Mouse (Mus musculus): ENCODE data around the gene Wdr35.

GRCm38 (mm10) chr12:9048090-9048489, 74.4 kb downstream of the Wdr35 start:
- TF ChIP-seq CTCF (IDR thresholded peaks at IDR 0.05; ENCODE audit: low read depth, low read length): no peak
- no peak for TF ChIP-seq TAL1 (conservative IDR thresholded peaks at IDR 0.05; ENCODE audit: low read depth, low read length)
- no peak for TF ChIP-seq GATA1 (IDR thresholded peaks at IDR 0.05; ENCODE audit: borderline replicate concordance, low read length)
- TF ChIP-seq GATA2 (IDR thresholded peaks at IDR 0.05; ENCODE audit: borderline replicate concordance, low read depth, low read length): no peak
- no peak for TF ChIP-seq POLR2AphosphoS5 (IDR thresholded peaks at IDR 0.05; ENCODE audit: insufficient replicate concordance, low read depth, low read length)
